Mouse (Mus musculus) limb, embryonic 15.5 days (tissue): ENCODE data around the gene Tmem145. TPM values are rescaled to one million over a fixed set of nuclear protein-coding genes. Genes with fewer than 3 reads are reported as not detected.

Experiments used
- ATAC-seq: fragments of 200-750 bp; cut with Nextera tagmentation; 2 replicates; pipeline ENCODE4 v1.8.0; 2017; ENCODE audit warnings: low read depth, moderate TSS enrichment; ENCODE audit not compliant: insufficient number of reproducible peaks, low FRiP score, low TSS enrichment
- H3K27ac ChIP-seq: fragments of 300-500 bp; sonication (generic); 2 replicates; pipeline ENCODE4 v1.5.1; 2015; ENCODE audit warnings: moderate library complexity, mild to moderate bottlenecking, inconsistent platforms
- H3K27me3 ChIP-seq: fragments of 300-500 bp; sonication (generic); 2 replicates; pipeline ENCODE4 v1.6.1; 2015; ENCODE audit warnings: inconsistent platforms
- H3K36me3 ChIP-seq: fragments of 300-500 bp; sonication (generic); 2 replicates; pipeline ENCODE4 v1.6.1; 2015; ENCODE audit warnings: inconsistent platforms
- H3K4me1 ChIP-seq: fragments of 300-500 bp; sonication (generic); 2 replicates; pipeline ENCODE4 v1.6.1; 2015; ENCODE audit warnings: inconsistent platforms
- H3K4me2 ChIP-seq: fragments of 300-500 bp; sonication (generic); 2 replicates; pipeline ENCODE4 v1.6.1; 2015; ENCODE audit warnings: mild to moderate bottlenecking, inconsistent platforms
- H3K4me3 ChIP-seq: fragments of 300-500 bp; sonication (generic); 2 replicates; pipeline ENCODE4 v1.5.1; 2015; ENCODE audit warnings: mild to moderate bottlenecking, inconsistent platforms
- H3K9ac ChIP-seq: fragments of 300-500 bp; sonication (generic); 2 replicates; pipeline ENCODE4 v1.6.1; 2015; ENCODE audit warnings: inconsistent platforms
- H3K9me3 ChIP-seq: fragments of 300-500 bp; sonication (generic); 2 replicates; pipeline ENCODE4 v1.6.1; 2016; ENCODE audit warnings: inconsistent platforms
- WGBS: fragments of 180-500 bp; shearing (Covaris S2); methylation state at CpG from one replicate; pipeline ENCODE4 v1.1.7; 2015; 5-methylcytosine and 5-hydroxymethylcytosine counted together
- polyA plus RNA-seq: library from polyadenylated mRNA; unstranded; fragments of >200 nt; fragmentation: Nextera tagmentation; extraction: Ambion mirVana; gene quantifications from 2 replicates; pipeline ENCODE4 v1.2.1, GENCODE M21; 2015

Tmem145 gene
- polyA plus RNA-seq, 1 experiment from 2014 or later: 0.61 TPM

GRCm38 (mm10) chr7:25278341-25279075 lies 27.4 kb upstream of the Tmem145 start:
- WGBS: under 1% methylated on average over 53 of the region's 60 CpGs
- H3K9me3 ChIP-seq: no peaks in the 10 kb centered on the region
- peaks cover 69% of the 10 kb centered on the region for H3K4me1 ChIP-seq
- peak overlapping the region; percentile 100 for H3K27ac ChIP-seq
- no peaks in the 10 kb centered on the region for H3K27me3 ChIP-seq
- H3K36me3 ChIP-seq: peaks cover 17% of the 10 kb centered on the region
- peak overlapping the region; percentile 77 for H3K4me2 ChIP-seq
- peak; percentile 46 for ATAC-seq
- peak overlapping the region; percentile 78 for H3K4me3 ChIP-seq
- peak overlapping the region; percentile 68 for H3K9ac ChIP-seq

- Histone ChIP-seq H3K4me2 (peak overlapping the region; percentile 77), H3K4me3 (peak overlapping the region; percentile 78), H3K4me1 (peaks cover 69% of the 10 kb centered on the region), H3K27me3 (no peaks in the 10 kb centered on the region), H3K27ac (peak overlapping the region; percentile 100), H3K9ac (peak overlapping the region; percentile 68), H3K9me3 (no peaks in the 10 kb centered on the region), H3K36me3 (peaks cover 10% of the 10 kb centered on the region; the same call in 1 of the 2 replicates)
- 1% methylated on average over 47 of the region's 49 CpGs for whole genome bisulfite sequencing
- peak; percentile 41 for ATAC-seq
Observed at GRCm38 (mm10) chr7:25279076-25279860, 26.6 kb upstream of the Tmem145 start.

GRCm38 (mm10) chr7:25279861-25280791 lies 25.8 kb upstream of the Tmem145 start:
- peak overlapping the region; percentile 68 for H3K9ac ChIP-seq
- peak overlapping the region; percentile 77 for H3K4me2 ChIP-seq
- peak overlapping the region; percentile 100 for H3K27ac ChIP-seq
- H3K4me1 ChIP-seq: peaks cover 69% of the 10 kb centered on the region
- no peaks in the 10 kb centered on the region for H3K9me3 ChIP-seq
- H3K36me3 ChIP-seq: peaks cover 10% of the 10 kb centered on the region
- no peaks in the 10 kb centered on the region for H3K27me3 ChIP-seq
- 0% methylated on average over 6 of the region's 6 CpGs for WGBS
- ATAC-seq: peak; percentile 56
- H3K4me3 ChIP-seq: peak overlapping the region; percentile 78

- 12% methylated on average over 12 of the region's 12 CpGs for WGBS
- Histone ChIP-seq H3K27ac (peak overlapping the region; percentile 100), H3K4me3 (peak overlapping the region; percentile 78), H3K4me1 (peaks cover 66% of the 10 kb centered on the region), H3K9me3 (no peaks in the 10 kb centered on the region), H3K36me3 (peaks cover 17% of the 10 kb centered on the region), H3K9ac (no peak overlapping the region), H3K27me3 (no peaks in the 10 kb centered on the region), H3K4me2 (peak overlapping the region; percentile 77)
- ATAC-seq: no peak
Observed at GRCm38 (mm10) chr7:25281166-25281733, 24.7 kb upstream of the Tmem145 start.

- H3K27ac ChIP-seq: peak overlapping the region; percentile 100
- H3K4me3 ChIP-seq: peak overlapping the region; percentile 78
- peak; percentile 71 for ATAC-seq
- H3K4me1 ChIP-seq: peaks cover 62% of the 10 kb centered on the region
- peak overlapping the region; percentile 78 for H3K4me2 ChIP-seq
- H3K9ac ChIP-seq: peak overlapping the region; percentile 61
- peaks cover 25% of the 10 kb centered on the region for H3K36me3 ChIP-seq
- H3K9me3 ChIP-seq: no peaks in the 10 kb centered on the region
- no peaks in the 10 kb centered on the region for H3K27me3 ChIP-seq
- under 1% methylated on average over 64 of the region's 108 CpGs for WGBS
Observed at GRCm38 (mm10) chr7:25281734-25282601, 23.9 kb upstream of the Tmem145 start.

GRCm38 (mm10) chr7:25282731-25283211 lies 23.1 kb upstream of the Tmem145 start:
- Histone ChIP-seq H3K9ac (peak overlapping the region; percentile 61), H3K27ac (peak overlapping the region; percentile 100), H3K9me3 (no peaks in the 10 kb centered on the region), H3K27me3 (no peaks in the 10 kb centered on the region), H3K4me3 (peak overlapping the region; percentile 78), H3K4me1 (peaks cover 54% of the 10 kb centered on the region), H3K36me3 (peaks cover 33% of the 10 kb centered on the region), H3K4me2 (peak overlapping the region; percentile 78)
- ATAC-seq: no peak
- WGBS: under 1% methylated on average over 28 of the region's 36 CpGs

GRCm38 (mm10) chr7:25283637-25284036 lies 22.3 kb upstream of the Tmem145 start:
- 10% methylated on average over 5 of the region's 5 CpGs for WGBS
- H3K9ac ChIP-seq: peak overlapping the region; percentile 61
- ATAC-seq: no peak
- peak overlapping the region; percentile 78 for H3K4me2 ChIP-seq
- peak overlapping the region; percentile 100 for H3K27ac ChIP-seq
- peaks cover 57% of the 10 kb centered on the region for H3K4me1 ChIP-seq
- no peaks in the 10 kb centered on the region for H3K9me3 ChIP-seq
- H3K36me3 ChIP-seq: peaks cover 41% of the 10 kb centered on the region
- peak overlapping the region; percentile 78 for H3K4me3 ChIP-seq
- no peaks in the 10 kb centered on the region for H3K27me3 ChIP-seq

- whole genome bisulfite sequencing: 46% methylated on average over 2 of the region's 2 CpGs
- Histone ChIP-seq H3K9ac (peak overlapping the region; percentile 61), H3K4me1 (peaks cover 57% of the 10 kb centered on the region), H3K27me3 (no peaks in the 10 kb centered on the region), H3K4me2 (peak overlapping the region; percentile 78), H3K36me3 (peaks cover 47% of the 10 kb centered on the region), H3K4me3 (peak overlapping the region; percentile 78), H3K27ac (peak overlapping the region; percentile 100; the same call in 1 of the 2 replicates), H3K9me3 (no peaks in the 10 kb centered on the region)
- ATAC-seq: no peak
Observed at GRCm38 (mm10) chr7:25284171-25284570, 21.7 kb upstream of the Tmem145 start.

GRCm38 (mm10) chr7:25284766-25285165 lies 21.1 kb upstream of the Tmem145 start:
- Histone ChIP-seq H3K27me3 (no peaks in the 10 kb centered on the region), H3K27ac (peak overlapping the region; percentile 30; the same call in 1 of the 2 replicates), H3K9me3 (no peaks in the 10 kb centered on the region), H3K4me3 (peak overlapping the region; percentile 78), H3K4me1 (peaks cover 53% of the 10 kb centered on the region), H3K36me3 (peaks cover 52% of the 10 kb centered on the region), H3K4me2 (0 out of 2 replicates have a peak overlapping the region, but pooled peaks have one; percentile 78), H3K9ac (no peak overlapping the region)
- 69% methylated on average over 5 of the region's 5 CpGs for WGBS
- no peak for ATAC-seq

GRCm38 (mm10) chr7:25285511-25286238 lies 20.2 kb upstream of the Tmem145 start:
- no peak overlapping the region for H3K27ac ChIP-seq
- WGBS: 89% methylated on average over 20 of the region's 20 CpGs
- H3K9me3 ChIP-seq: no peaks in the 10 kb centered on the region
- H3K4me2 ChIP-seq: no peak overlapping the region
- ATAC-seq: no peak
- H3K9ac ChIP-seq: no peak overlapping the region
- no peaks in the 10 kb centered on the region for H3K27me3 ChIP-seq
- H3K4me1 ChIP-seq: peaks cover 48% of the 10 kb centered on the region
- H3K4me3 ChIP-seq: no peak overlapping the region
- peaks cover 62% of the 10 kb centered on the region for H3K36me3 ChIP-seq
